Mouse (Mus musculus): Measurements from ENCODE around the gene Kif26b.

DNA sequence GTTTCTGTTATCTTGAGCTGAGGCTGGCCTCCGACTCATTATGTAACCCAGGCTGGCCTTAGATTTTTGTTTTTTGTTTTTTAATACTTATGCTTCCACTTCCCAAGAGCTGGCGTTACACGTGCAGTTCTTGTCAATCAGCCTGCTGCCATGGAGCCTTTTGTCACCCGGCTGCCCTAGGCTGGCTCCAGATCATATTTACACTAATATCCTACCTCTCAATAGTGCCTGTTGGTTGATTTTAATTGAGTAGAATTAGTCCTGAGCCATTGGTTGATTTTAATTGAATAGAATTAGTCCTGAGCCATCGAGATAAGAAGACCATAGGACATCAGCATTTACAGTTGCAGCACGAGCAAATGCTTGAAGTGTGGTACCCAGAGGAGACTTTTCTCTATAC is 216.0 kb downstream of the Kif26b start:
- no peak for TF ChIP-seq CTCF (IDR thresholded peaks at IDR 0.05; ENCODE audit: extremely low read depth, insufficient read depth, insufficient read length, insufficient replicate concordance)
- TF ChIP-seq POLR2A (IDR thresholded peaks at IDR 0.05; ENCODE audit: low read depth, low read length), result no peak
